ENCODE assay signal across 8 mouse cellular contexts in genomic region chr17:35236390-35236746, GRCm38 (mm10). TPM values are rescaled to one million over a fixed set of nuclear protein-coding genes. Genes with fewer than 3 reads are reported as not detected.
A peak's percentile ranks its signal among the peaks of the same experiment; 100 is the strongest.
DNase-seq lines count a peak whose midpoint lies in the region; ATAC-seq lines count a peak whose summit lies in the region.

No protein-coding gene starts in this region.

- no peaks in the 10 kb centered on the region for H3K27me3 ChIP-seq in hindbrain, embryonic 13.5 days

- peaks cover 7% of the 10 kb centered on the region for H3K36me3 ChIP-seq in hindbrain, embryonic 13.5 days

- peak overlapping the region; percentile 58 for H3K4me3 ChIP-seq in hindbrain, embryonic 13.5 days

- DNase-seq in R1 (ENCODE audit: low read depth, low spot score), result peak; percentile 91
- peak; percentile 100 for DNase-seq in cerebellum, postnatal 14 days
- peak; percentile 97 to 100 for DNase-seq in frontal cortex, postnatal 14 days (ENCODE audit: low spot score in 2 of 2)
- DNase-seq in layer of hippocampus, postnatal 14 days (ENCODE audit: low spot score in 2 of 2), result peak; percentile 99 to 100
- DNase-seq in lung, postnatal 10 days, result peak; percentile 98
- DNase-seq in ovary, postnatal 14 days (ENCODE audit: low spot score), result peak; percentile 99
- peak; percentile 97 to 100 for DNase-seq in thymus, postnatal 10 days (ENCODE audit: low spot score in 2 of 2)

- peak; percentile 78 for ATAC-seq in hindbrain, embryonic 13.5 days (ENCODE audit: low FRiP score)

- peak overlapping the region; percentile 93 for H3K4me2 ChIP-seq in hindbrain, embryonic 13.5 days

- WGBS in hindbrain, embryonic 13.5 days, result under 1% methylated on average over 18 of the region's 18 CpGs

- H3K9ac ChIP-seq in hindbrain, embryonic 13.5 days, result peak overlapping the region; percentile 91

- H3K4me1 ChIP-seq in hindbrain, embryonic 13.5 days (replicated peaks), result peaks cover 62% of the 10 kb centered on the region

- no peaks in the 10 kb centered on the region for H3K9me3 ChIP-seq in hindbrain, embryonic 13.5 days

- H3K27ac ChIP-seq in hindbrain, embryonic 13.5 days, result peak overlapping the region; percentile 96

RNA-seq across cellular contexts. Expression of gene Nfkbil1, which starts 0.8 kb away (rescaled TPM):
- polyA plus RNA-seq in hindbrain, embryonic 13.5 days (2015; fragmentation: Nextera tagmentation; extraction: Ambion mirVana), result 8.4 and 10.8 TPM in 2 replicates
- total RNA-seq in layer of hippocampus, postnatal 14 days (2021), result 10 to 100 TPM; 13.2 to 14.5 TPM

RNA-seq across cellular contexts. Expression of gene Atp6v1g2, which starts 2.9 kb away (rescaled TPM):
- polyA plus RNA-seq in hindbrain, embryonic 13.5 days (2015; fragmentation: Nextera tagmentation; extraction: Ambion mirVana), result 52.4 and 54.2 TPM in 2 replicates
- total RNA-seq in layer of hippocampus, postnatal 14 days (2021), result 100 to 1,000 TPM; 485 to 488 TPM

RNA-seq across cellular contexts. Expression of gene Ddx39b, which starts 5.2 kb away (rescaled TPM):
- polyA plus RNA-seq in hindbrain, embryonic 13.5 days (2015; fragmentation: Nextera tagmentation; extraction: Ambion mirVana), result 391 and 410 TPM in 2 replicates
- total RNA-seq in layer of hippocampus, postnatal 14 days (2021), result 100 to 1,000 TPM; 234 to 244 TPM

RNA-seq across cellular contexts. Expression of gene Gm16181, which starts 15.7 kb away (rescaled TPM):
- 0.57 and 0.83 TPM in 2 replicates for polyA plus RNA-seq in hindbrain, embryonic 13.5 days (2015; fragmentation: Nextera tagmentation; extraction: Ambion mirVana)
- total RNA-seq in layer of hippocampus, postnatal 14 days (2021), result not detected

RNA-seq across cellular contexts. Expression of gene H2-D1, which starts 26.2 kb away (rescaled TPM):
- 73.4 and 73.6 TPM in 2 replicates for polyA plus RNA-seq in hindbrain, embryonic 13.5 days (2015; fragmentation: Nextera tagmentation; extraction: Ambion mirVana)
- total RNA-seq in layer of hippocampus, postnatal 14 days (2021), result 10 to 100 TPM; 14.5 to 14.8 TPM

Comparison
In these comparisons a context has a peak if more than half of its experiments do, and no peak if none do; other contexts are left out.
1. Peak in every context shown above with its lines: DNase-seq, ATAC-seq, H3K4me3 ChIP-seq and H3K27ac ChIP-seq.